Mouse (Mus musculus) testis, adult 2 months (tissue): Measurements from ENCODE around the gene Hadh.

Experiments
- CTCF ChIP-seq: fragments of 200-500 bp; IDR thresholded peaks from 2 replicates; pipeline ENCODE4 v1.5.1; 2012; ENCODE audit warnings: low read depth, mild to moderate bottlenecking, inconsistent platforms, low read length, moderate library complexity; ENCODE audit not compliant: control insufficient read depth, insufficient read depth, insufficient replicate concordance
- POLR2A ChIP-seq: fragments of 200-500 bp; IDR thresholded peaks from 2 replicates; pipeline ENCODE4 v1.6.1; 2012; ENCODE audit warnings: low read depth, mild to moderate bottlenecking, inconsistent platforms, low read length, moderate library complexity; ENCODE audit not compliant: control insufficient read depth

GRCm38 (mm10) chr3:131272374-131273100 lies 636 bp upstream of the Hadh start:
- TF ChIP-seq POLR2A (no peak), CTCF (no peak)
